Mouse (Mus musculus) limb, embryonic 12.5 days (tissue): ENCODE data around the gene Selenoo. TPM values are rescaled to one million over a fixed set of nuclear protein-coding genes. Genes with fewer than 3 reads are reported as not detected.

Experiments
- ATAC-seq: fragments of 200-750 bp; cut with Nextera tagmentation; 2 replicates; pipeline ENCODE4 v1.8.0; 2017; ENCODE audit warnings: low read depth, moderate TSS enrichment; ENCODE audit not compliant: insufficient number of reproducible peaks, insufficient read depth, low FRiP score, low TSS enrichment
- H3K27ac ChIP-seq: fragments of 300-500 bp; sonication (generic); 2 replicates; pipeline ENCODE4 v1.5.1; 2016; ENCODE audit warnings: mild to moderate bottlenecking, moderate library complexity
- H3K27me3 ChIP-seq: fragments of 300-500 bp; sonication (generic); 2 replicates; pipeline ENCODE4 v1.6.1; 2016; ENCODE audit warnings: mild to moderate bottlenecking, moderate library complexity
- H3K36me3 ChIP-seq: fragments of 300-500 bp; sonication (generic); 2 replicates; pipeline ENCODE4 v1.6.1; 2016; ENCODE audit warnings: mild to moderate bottlenecking, moderate library complexity
- H3K4me1 ChIP-seq: fragments of 300-500 bp; sonication (generic); replicated peaks from 2 replicates; pipeline ENCODE4 v1.6.1; 2016
- H3K4me2 ChIP-seq: fragments of 300-500 bp; sonication (generic); 2 replicates; pipeline ENCODE4 v1.6.1; 2016; ENCODE audit warnings: mild to moderate bottlenecking, moderate library complexity
- H3K4me3 ChIP-seq: fragments of 300-500 bp; sonication (generic); replicated peaks from 2 replicates; pipeline ENCODE4 v1.5.1; 2016; ENCODE audit warnings: mild to moderate bottlenecking
- H3K9ac ChIP-seq: fragments of 300-500 bp; sonication (generic); replicated peaks from 2 replicates; pipeline ENCODE4 v1.6.1; 2016; ENCODE audit warnings: mild to moderate bottlenecking, moderate library complexity
- H3K9me3 ChIP-seq: fragments of 300-500 bp; sonication (generic); 2 replicates; pipeline ENCODE4 v1.6.1; 2016; ENCODE audit warnings: mild to moderate bottlenecking, moderate library complexity
- WGBS: fragments of 180-500 bp; shearing (Covaris S2); methylation state at CpG from one replicate; pipeline ENCODE4 v1.1.7; 2016; 5-methylcytosine and 5-hydroxymethylcytosine counted together
- polyA plus RNA-seq: library from polyadenylated mRNA; unstranded; fragments of >200 nt; fragmentation: Nextera tagmentation; extraction: Ambion mirVana; gene quantifications from 2 replicates; pipeline ENCODE4 v1.2.1, GENCODE M21; 2016

The Selenoo gene
- polyA plus RNA-seq, 1 experiment from 2014 or later: 21.1 TPM

- H3K4me3 ChIP-seq: no peak overlapping the region
- peaks cover 30% of the 10 kb centered on the region for H3K4me1 ChIP-seq
- H3K4me2 ChIP-seq: peak overlapping the region; percentile 97
Measured at GRCm38 (mm10) chr15:89141443-89141842, 52.6 kb downstream of the Selenoo start.

GRCm38 (mm10) chr15:89141905-89142304 is 53.0 kb downstream of the Selenoo start:
- ATAC-seq: no peak
- Histone ChIP-seq H3K4me3 (no peak overlapping the region), H3K9me3 (no peaks in the 10 kb centered on the region), H3K27ac (no peak overlapping the region), H3K4me2 (no peak overlapping the region; the same call in 1 of the 2 replicates), H3K9ac (no peak overlapping the region; the same call in 1 of the 2 replicates), H3K27me3 (peaks cover 65% of the 10 kb centered on the region), H3K4me1 (peaks cover 34% of the 10 kb centered on the region), H3K36me3 (no peaks in the 10 kb centered on the region; the same call in 1 of the 2 replicates)
- WGBS: 56% methylated on average over 4 of the region's 4 CpGs

More at GRCm38 (mm10) chr15:89141443-89141842, 52.6 kb downstream of the Selenoo start:
- no peak overlapping the region for H3K27ac ChIP-seq
- H3K27me3 ChIP-seq: peaks cover 61% of the 10 kb centered on the region
- no peak for ATAC-seq
- no peak overlapping the region; the same call in 1 of the 2 replicates for H3K9ac ChIP-seq
- no peaks in the 10 kb centered on the region; the same call in 1 of the 2 replicates for H3K36me3 ChIP-seq
- no peaks in the 10 kb centered on the region for H3K9me3 ChIP-seq
- 12% methylated on average over 5 of the region's 5 CpGs for WGBS

- Histone ChIP-seq H3K4me3 (no peak overlapping the region), H3K36me3 (no peaks in the 10 kb centered on the region; the same call in 1 of the 2 replicates), H3K9me3 (no peaks in the 10 kb centered on the region), H3K27ac (no peak overlapping the region), H3K4me2 (no peak overlapping the region), H3K27me3 (peaks cover 73% of the 10 kb centered on the region), H3K4me1 (peaks cover 46% of the 10 kb centered on the region), H3K9ac (no peak overlapping the region)
- no peak for ATAC-seq
- WGBS: 75% methylated on average over 2 of the region's 2 CpGs
Measured at GRCm38 (mm10) chr15:89143134-89143533, 54.2 kb downstream of the Selenoo start.

- ATAC-seq: no peak
- 90% methylated on average over 11 of the region's 11 CpGs for WGBS
- Histone ChIP-seq H3K9me3 (no peaks in the 10 kb centered on the region), H3K4me2 (no peak overlapping the region), H3K9ac (no peak overlapping the region), H3K4me3 (no peak overlapping the region), H3K27me3 (peaks cover 73% of the 10 kb centered on the region), H3K36me3 (no peaks in the 10 kb centered on the region; the same call in 1 of the 2 replicates), H3K4me1 (peaks cover 54% of the 10 kb centered on the region), H3K27ac (no peak overlapping the region)
Measured at GRCm38 (mm10) chr15:89144965-89145364, 56.1 kb downstream of the Selenoo start.

GRCm38 (mm10) chr15:89145813-89146350 is 57.0 kb downstream of the Selenoo start:
- Histone ChIP-seq H3K4me3 (0 out of 2 replicates have a peak overlapping the region, but pooled peaks have one; percentile 34), H3K9ac (no peak overlapping the region), H3K4me2 (peak overlapping the region; percentile 98; the same call in 1 of the 2 replicates), H3K27ac (no peak overlapping the region), H3K9me3 (no peaks in the 10 kb centered on the region), H3K4me1 (peaks cover 50% of the 10 kb centered on the region), H3K27me3 (peaks cover 65% of the 10 kb centered on the region), H3K36me3 (no peaks in the 10 kb centered on the region; the same call in 1 of the 2 replicates)
- ATAC-seq: no peak
- WGBS: 71% methylated on average over 24 of the region's 24 CpGs

- Histone ChIP-seq H3K27me3 (peaks cover 58% of the 10 kb centered on the region), H3K36me3 (no peaks in the 10 kb centered on the region; the same call in 1 of the 2 replicates), H3K9me3 (no peaks in the 10 kb centered on the region), H3K4me1 (peaks cover 44% of the 10 kb centered on the region), H3K27ac (no peak overlapping the region), H3K9ac (no peak overlapping the region; the same call in 1 of the 2 replicates), H3K4me2 (peak overlapping the region; percentile 98), H3K4me3 (peak overlapping the region; percentile 34)
- under 1% methylated on average over 27 of the region's 27 CpGs for WGBS
- peak; percentile 38; the same call in 1 of the 2 replicates for ATAC-seq
Measured at GRCm38 (mm10) chr15:89146537-89146936, 57.7 kb downstream of the Selenoo start.

GRCm38 (mm10) chr15:89147024-89147423 is 58.1 kb downstream of the Selenoo start:
- 4% methylated on average over 15 of the region's 16 CpGs for WGBS
- Histone ChIP-seq H3K9me3 (no peaks in the 10 kb centered on the region), H3K4me2 (peak overlapping the region; percentile 98), H3K4me1 (peaks cover 41% of the 10 kb centered on the region), H3K4me3 (peak overlapping the region; percentile 34), H3K27ac (no peak overlapping the region), H3K36me3 (no peaks in the 10 kb centered on the region; the same call in 1 of the 2 replicates), H3K27me3 (peaks cover 55% of the 10 kb centered on the region), H3K9ac (no peak overlapping the region; the same call in 1 of the 2 replicates)
- ATAC-seq: no peak

- H3K36me3 ChIP-seq: no peaks in the 10 kb centered on the region; the same call in 1 of the 2 replicates
- H3K4me1 ChIP-seq: peaks cover 41% of the 10 kb centered on the region
- H3K4me3 ChIP-seq: no peak overlapping the region
- H3K4me2 ChIP-seq: peak overlapping the region; percentile 98
- H3K27ac ChIP-seq: no peak overlapping the region
- no peak overlapping the region for H3K9ac ChIP-seq
- 23% methylated on average over 10 of the region's 10 CpGs for WGBS
- no peak for ATAC-seq
- H3K27me3 ChIP-seq: peaks cover 55% of the 10 kb centered on the region
- no peaks in the 10 kb centered on the region for H3K9me3 ChIP-seq
Measured at GRCm38 (mm10) chr15:89147456-89147855, 58.6 kb downstream of the Selenoo start.

GRCm38 (mm10) chr15:89147895-89148294 is 59.0 kb downstream of the Selenoo start:
- Histone ChIP-seq H3K4me3 (no peak overlapping the region), H3K4me2 (peak overlapping the region; percentile 98), H3K36me3 (no peaks in the 10 kb centered on the region; the same call in 1 of the 2 replicates), H3K27ac (no peak overlapping the region), H3K4me1 (peaks cover 41% of the 10 kb centered on the region), H3K27me3 (peaks cover 55% of the 10 kb centered on the region), H3K9ac (no peak overlapping the region), H3K9me3 (no peaks in the 10 kb centered on the region)
- WGBS: 53% methylated on average over 4 of the region's 4 CpGs
- no peak for ATAC-seq

- Histone ChIP-seq H3K9ac (peak overlapping the region; percentile 72), H3K4me2 (peak overlapping the region; percentile 98), H3K36me3 (peaks cover 3% of the 10 kb centered on the region; the same call in 1 of the 2 replicates), H3K4me1 (peaks cover 41% of the 10 kb centered on the region), H3K9me3 (no peaks in the 10 kb centered on the region), H3K4me3 (peak overlapping the region; percentile 71), H3K27ac (no peak overlapping the region), H3K27me3 (peaks cover 54% of the 10 kb centered on the region)
- WGBS: 6% methylated on average over 25 of the region's 25 CpGs
- no peak for ATAC-seq
Measured at GRCm38 (mm10) chr15:89148496-89149270, 59.8 kb downstream of the Selenoo start.
